Mouse (Mus musculus): ENCODE data around the gene Htr1f.

GRCm38 (mm10) chr16:64889496-64889895 is 216.2 kb downstream of the Htr1f start:
- TF ChIP-seq CTCF (IDR thresholded peaks at IDR 0.05; ENCODE audit: insufficient read depth, low read depth, low read length): no peak
- TF ChIP-seq POLR2A (IDR thresholded peaks at IDR 0.05; ENCODE audit: insufficient read depth, low read depth, low read length): no peak
